Mouse (Mus musculus) hindbrain, postnatal 0 days (tissue): ENCODE results near the gene Nhsl2. TPM values are rescaled to one million over a fixed set of nuclear protein-coding genes. Genes with fewer than 3 reads are reported as not detected.

Experiments used
- ATAC-seq: fragments of 200-750 bp; cut with Nextera tagmentation; 2 replicates; pipeline ENCODE4 v1.8.0; 2017; ENCODE audit warnings: mild to moderate bottlenecking, moderate TSS enrichment, moderate library complexity
- DNase-seq: peaks from one replicate; pipeline ENCODE4 v3.0.0-alpha.2; 2015; ENCODE audit warnings: low spot score
- H3K27ac ChIP-seq: fragments of 300-500 bp; sonication (generic); 2 replicates; pipeline ENCODE4 v1.5.1; 2014; ENCODE audit warnings: mild to moderate bottlenecking
- H3K27me3 ChIP-seq: fragments of 300-500 bp; sonication (generic); 2 replicates; pipeline ENCODE4 v1.6.1; 2014; ENCODE audit warnings: low read length, mixed read lengths; ENCODE audit not compliant: insufficient read depth
- H3K36me3 ChIP-seq: fragments of 300-500 bp; sonication (generic); 2 replicates; pipeline ENCODE4 v1.6.1; 2014; ENCODE audit warnings: low read length, mixed read lengths; ENCODE audit not compliant: insufficient read depth
- H3K4me1 ChIP-seq: fragments of 300-500 bp; sonication (generic); 2 replicates; pipeline ENCODE4 v1.6.1; 2014; ENCODE audit warnings: antibody characterized with exemption, low read length, mixed read lengths; ENCODE audit not compliant: insufficient read depth
- H3K4me2 ChIP-seq: fragments of 300-500 bp; sonication (generic); 2 replicates; pipeline ENCODE4 v1.6.1; 2014; ENCODE audit warnings: low read depth, mild to moderate bottlenecking, low read length, moderate library complexity, mixed read lengths
- H3K4me3 ChIP-seq: fragments of 300-500 bp; sonication (generic); 2 replicates; pipeline ENCODE4 v1.5.1; 2014; ENCODE audit warnings: low read length
- H3K9ac ChIP-seq: fragments of 300-500 bp; sonication (generic); replicated peaks from 2 replicates; pipeline ENCODE4 v1.6.1; 2014; ENCODE audit warnings: mild to moderate bottlenecking, low read length, moderate library complexity, mixed read lengths
- H3K9me3 ChIP-seq: fragments of 300-500 bp; sonication (generic); 2 replicates; pipeline ENCODE4 v1.6.1; 2016; ENCODE audit warnings: low read length, mixed read lengths
- CTCF ChIP-seq: IDR thresholded peaks from 2 replicates; pipeline ENCODE4 v1.5.1; 2016; ENCODE audit warnings: antibody characterized with exemption, control low read depth, low read depth
- WGBS: fragments of 180-500 bp; shearing (Covaris S2); extraction: QIAGEN DNeasy Blood & Tissue Kit; methylation state at CpG from one replicate; pipeline ENCODE4 v1.1.7; 2014; 5-methylcytosine and 5-hydroxymethylcytosine counted together
- polyA plus RNA-seq: library from polyadenylated mRNA; unstranded; fragments of >200 nt; fragmentation: Nextera tagmentation; extraction: Ambion mirVana; gene quantifications from 2 replicates; pipeline ENCODE4 v1.2.1, GENCODE M21; 2015
- total RNA-seq: library from RNA; depleted of rRNA; stranded (reverse); fragments of >200 nt; gene quantifications from 2 replicates; pipeline ENCODE4 v1.2.3, GENCODE M21; 2014

Nhsl2 gene
- total and polyA plus RNA-seq, 2 experiments from 2014 or later, result 5.8 to 32.5 TPM

- no peak overlapping the region for H3K9ac ChIP-seq
- DNase-seq, result no peak
- H3K4me3 ChIP-seq, result no peak overlapping the region
- H3K27ac ChIP-seq, result no peak overlapping the region
- no peaks in the 10 kb centered on the region for H3K4me1 ChIP-seq
- no peaks in the 10 kb centered on the region for H3K27me3 ChIP-seq
- H3K36me3 ChIP-seq, result no peaks in the 10 kb centered on the region
- ATAC-seq, result no peak
- TF ChIP-seq CTCF, result no peak
- no peaks in the 10 kb centered on the region for H3K9me3 ChIP-seq
- no peak overlapping the region for H3K4me2 ChIP-seq
- WGBS, result 77% methylated on average over 7 of the region's 7 CpGs
Observed at GRCm38 (mm10) chrX:102076886-102077765, 227.9 kb downstream of the Nhsl2 start.

GRCm38 (mm10) chrX:102081076-102081475 lies 231.9 kb downstream of the Nhsl2 start:
- 45% methylated on average over 10 of the region's 10 CpGs for WGBS
- H3K27me3 ChIP-seq, result no peaks in the 10 kb centered on the region
- H3K36me3 ChIP-seq, result no peaks in the 10 kb centered on the region
- H3K9ac ChIP-seq, result no peak overlapping the region
- ATAC-seq (peak; percentile 50; the same call in 1 of the 2 replicates), DNase-seq (peak; percentile 41)
- H3K9me3 ChIP-seq, result no peaks in the 10 kb centered on the region
- no peaks in the 10 kb centered on the region for H3K4me1 ChIP-seq
- H3K4me3 ChIP-seq, result no peak overlapping the region
- H3K4me2 ChIP-seq, result no peak overlapping the region
- H3K27ac ChIP-seq, result peak overlapping the region; percentile 81; the same call in 1 of the 2 replicates
- TF ChIP-seq CTCF, result no peak

GRCm38 (mm10) chrX:102081573-102082279 lies 232.5 kb downstream of the Nhsl2 start:
- DNase-seq (peak; percentile 78), ATAC-seq (peak; percentile 92)
- H3K27me3 ChIP-seq, result no peaks in the 10 kb centered on the region
- WGBS, result 35% methylated on average over 7 of the region's 7 CpGs
- H3K9me3 ChIP-seq, result no peaks in the 10 kb centered on the region
- no peaks in the 10 kb centered on the region for H3K36me3 ChIP-seq
- no peak overlapping the region for H3K4me3 ChIP-seq
- no peak for TF ChIP-seq CTCF
- H3K27ac ChIP-seq, result peak overlapping the region; percentile 81
- H3K4me1 ChIP-seq, result no peaks in the 10 kb centered on the region
- peak overlapping the region; percentile 33; the same call in 1 of the 2 replicates for H3K9ac ChIP-seq
- H3K4me2 ChIP-seq, result no peak overlapping the region

DNA sequence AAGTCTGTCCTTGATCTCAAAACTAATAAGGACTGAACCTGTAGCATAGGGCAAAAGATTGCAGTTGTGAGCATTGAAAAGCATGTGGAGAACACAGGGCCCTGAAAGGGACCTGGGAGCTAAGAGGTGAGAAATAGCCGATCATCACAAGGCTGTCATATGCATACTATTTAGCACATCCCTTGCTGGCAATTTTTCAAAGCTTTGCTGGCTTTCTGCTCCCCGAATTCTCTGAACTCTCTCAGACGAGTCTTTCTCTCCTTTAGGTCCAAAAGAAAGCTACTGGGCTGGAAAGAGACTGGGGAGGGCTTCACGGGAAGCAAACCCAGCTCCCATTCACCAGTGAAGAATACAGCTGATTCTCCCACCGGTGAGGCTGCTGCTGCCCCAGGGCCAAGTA lies 233.2 kb downstream of the Nhsl2 start:
- H3K9me3 ChIP-seq, result no peaks in the 10 kb centered on the region
- H3K9ac ChIP-seq, result peak overlapping the region; percentile 33; the same call in 1 of the 2 replicates
- no peak overlapping the region for H3K4me2 ChIP-seq
- H3K4me3 ChIP-seq, result no peak overlapping the region
- H3K27ac ChIP-seq, result peak overlapping the region; percentile 81
- peak; percentile 33 for DNase-seq
- H3K36me3 ChIP-seq, result no peaks in the 10 kb centered on the region
- no peaks in the 10 kb centered on the region for H3K4me1 ChIP-seq
- peak; percentile 18 for ATAC-seq
- H3K27me3 ChIP-seq, result no peaks in the 10 kb centered on the region
- TF ChIP-seq CTCF, result no peak
- 33% methylated on average over 5 of the region's 5 CpGs for WGBS

- Histone ChIP-seq H3K4me3 (no peak overlapping the region), H3K4me1 (no peaks in the 10 kb centered on the region), H3K4me2 (no peak overlapping the region), H3K9me3 (no peaks in the 10 kb centered on the region), H3K27me3 (no peaks in the 10 kb centered on the region), H3K36me3 (no peaks in the 10 kb centered on the region), H3K27ac (no peak overlapping the region), H3K9ac (no peak overlapping the region)
- no peak for ATAC-seq
- DNase-seq, result no peak
- 80% methylated on average over 8 of the region's 8 CpGs for WGBS
- no peak for TF ChIP-seq CTCF
Observed at GRCm38 (mm10) chrX:102085798-102086443, 236.7 kb downstream of the Nhsl2 start.

DNA sequence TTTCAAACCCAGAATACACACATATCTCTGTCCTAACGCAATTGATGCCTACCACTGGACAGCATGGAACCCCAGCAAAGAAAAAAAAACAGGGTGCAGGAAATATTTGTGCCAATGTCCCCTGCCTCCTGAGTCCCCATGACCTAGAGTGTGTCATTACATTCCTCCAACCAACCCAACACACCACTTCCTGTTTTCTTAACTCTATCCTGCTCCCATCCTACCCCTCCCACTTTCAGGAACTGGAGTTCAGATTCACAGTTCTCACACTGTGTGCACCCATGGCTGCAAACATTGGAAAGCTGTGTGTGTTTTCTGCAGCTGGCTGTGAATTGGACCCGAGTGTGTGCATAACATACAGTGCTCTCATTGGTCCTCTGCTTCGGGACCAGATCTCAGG lies 241.4 kb downstream of the Nhsl2 start:
- no peaks in the 10 kb centered on the region for H3K27me3 ChIP-seq
- no peak overlapping the region for H3K27ac ChIP-seq
- no peaks in the 10 kb centered on the region for H3K4me1 ChIP-seq
- ATAC-seq, result no peak
- no peaks in the 10 kb centered on the region for H3K36me3 ChIP-seq
- 83% methylated on average over 3 of the region's 3 CpGs for WGBS
- H3K9me3 ChIP-seq, result no peaks in the 10 kb centered on the region
- no peak overlapping the region for H3K4me3 ChIP-seq
- no peak overlapping the region for H3K9ac ChIP-seq
- TF ChIP-seq CTCF, result no peak
- no peak overlapping the region for H3K4me2 ChIP-seq
- no peak for DNase-seq
